ENCODE assay signal across 19 mouse cellular contexts in genomic region chr11:101618596-101618995, GRCm38 (mm10). TPM values are rescaled to one million over a fixed set of nuclear protein-coding genes. Genes with fewer than 3 reads are reported as not detected.
A peak's percentile ranks its signal among the peaks of the same experiment; 100 is the strongest.
DNase-seq lines count a peak whose midpoint lies in the region; ATAC-seq lines count a peak whose summit lies in the region.
"Had no signal": no experiment of that assay in that cellular context is flagged by ENCODE, and none has a peak within 500 bp of the region (broad histone marks: within the 10 kb centered on the region; RNA-seq: fewer than 3 reads in every experiment).

No protein-coding gene starts in this region.

- no peak overlapping the region for H3K9ac ChIP-seq in midbrain, embryonic 13.5 days (replicated peaks)
- H3K9ac ChIP-seq in midbrain, embryonic 14.5 days (replicated peaks; ENCODE audit: low read length) = no peak overlapping the region
- H3K9ac ChIP-seq: kidney, embryonic 15.5 days had no signal

- peak overlapping the region; percentile 85 for H3K27ac ChIP-seq in midbrain, embryonic 10.5 days (replicated peaks)
- H3K27ac ChIP-seq in midbrain, embryonic 13.5 days = no peak overlapping the region
- H3K27ac ChIP-seq in midbrain, embryonic 14.5 days (replicated peaks; ENCODE audit: low read depth, low read length) = peak overlapping the region; percentile 49; the same call in 1 of the 2 replicates
- H3K27ac ChIP-seq: kidney, embryonic 15.5 days; left cerebral cortex, adult 2 months had no signal

- ATAC-seq in midbrain, embryonic 13.5 days = no peak
- ATAC-seq in midbrain, embryonic 14.5 days (ENCODE audit: low FRiP score, low TSS enrichment) = no peak

- no peaks in the 10 kb centered on the region for H3K27me3 ChIP-seq in midbrain, embryonic 10.5 days (ENCODE audit: low read depth, poor library complexity, severe bottlenecking)
- no peaks in the 10 kb centered on the region for H3K27me3 ChIP-seq in midbrain, embryonic 13.5 days
- H3K27me3 ChIP-seq in midbrain, embryonic 14.5 days (ENCODE audit: control insufficient read depth, insufficient read depth, low read length) = no peaks in the 10 kb centered on the region
- H3K27me3 ChIP-seq: kidney, embryonic 15.5 days had no signal

- DNase-seq in adrenal gland, adult 8-10 months = peak; percentile 37
- no peak for DNase-seq in adrenal gland, postnatal 25 days
- DNase-seq in midbrain, embryonic 10.5 days (ENCODE audit: low spot score) = no peak
- peak; percentile 39 for DNase-seq in fat pad, adult 2 months (ENCODE audit: extremely low read depth, low read depth, low spot score)
- DNase-seq in midbrain, embryonic 14.5 days = no peak
- no peak for DNase-seq in layer of hippocampus, postnatal 10 days (ENCODE audit: low spot score in 2 of 2)
- no peak for DNase-seq in layer of hippocampus, adult 9-10 months (ENCODE audit: low spot score)
- DNase-seq: cerebellum, postnatal 14 days; right cerebral cortex, postnatal 14 days had no signal

- peak overlapping the region; percentile 43 for H3K4me3 ChIP-seq in midbrain, embryonic 10.5 days
- H3K4me3 ChIP-seq in midbrain, embryonic 13.5 days (replicated peaks) = no peak overlapping the region
- no peak overlapping the region for H3K4me3 ChIP-seq in midbrain, embryonic 14.5 days (replicated peaks; ENCODE audit: low read depth, low read length)
- H3K4me3 ChIP-seq: kidney, embryonic 15.5 days; left cerebral cortex, adult 2 months; myocyte had no signal

- H3K4me2 ChIP-seq in midbrain, embryonic 13.5 days (replicated peaks) = no peak overlapping the region
- H3K4me2 ChIP-seq in midbrain, embryonic 14.5 days (ENCODE audit: low read length) = no peak overlapping the region; the same call in 1 of the 2 replicates

- H3K4me1 ChIP-seq in midbrain, embryonic 10.5 days = peaks cover 38% of the 10 kb centered on the region
- H3K4me1 ChIP-seq in midbrain, embryonic 13.5 days (replicated peaks) = peaks cover 32% of the 10 kb centered on the region
- H3K4me1 ChIP-seq in midbrain, embryonic 14.5 days (ENCODE audit: control insufficient read depth, insufficient read depth, low read length) = peaks cover 15% of the 10 kb centered on the region

- H3K36me3 ChIP-seq in midbrain, embryonic 10.5 days = no peaks in the 10 kb centered on the region
- no peaks in the 10 kb centered on the region for H3K36me3 ChIP-seq in midbrain, embryonic 13.5 days
- no peaks in the 10 kb centered on the region for H3K36me3 ChIP-seq in midbrain, embryonic 14.5 days (ENCODE audit: control insufficient read depth, insufficient read depth, low read length)
- H3K36me3 ChIP-seq: kidney, embryonic 15.5 days had no signal

- H3K9me3 ChIP-seq in midbrain, embryonic 10.5 days (replicated peaks) = no peaks in the 10 kb centered on the region
- H3K9me3 ChIP-seq in midbrain, embryonic 13.5 days = no peaks in the 10 kb centered on the region
- no peaks in the 10 kb centered on the region for H3K9me3 ChIP-seq in midbrain, embryonic 14.5 days (ENCODE audit: control insufficient read depth, low read length)
- H3K9me3 ChIP-seq: kidney, embryonic 15.5 days had no signal

- WGBS in midbrain, embryonic 10.5 days = 83% methylated on average over 3 of the region's 3 CpGs
- WGBS in midbrain, embryonic 13.5 days = 75% methylated on average over 3 of the region's 3 CpGs
- 76% methylated on average over 3 of the region's 3 CpGs for WGBS in midbrain, embryonic 14.5 days

RNA-seq across cellular contexts. Expression of gene Rdm1, which starts 8.4 kb away (rescaled TPM):
- total RNA-seq in adrenal gland, adult 8-10 months (2022) = 10 to 100 TPM; 30.5 to 45.6 (median 33.6) TPM
- total RNA-seq in adrenal gland, postnatal 25 days (2021) = 29.9 and 37.3 TPM in 2 replicates
- polyA plus RNA-seq in midbrain, embryonic 10.5 days (2016; fragmentation: Nextera tagmentation; extraction: Ambion mirVana) = 35.2 and 39.2 TPM in 2 replicates
- polyA plus RNA-seq in midbrain, embryonic 13.5 days (2015; fragmentation: Nextera tagmentation; extraction: Ambion mirVana) = 21.7 and 24.8 TPM in 2 replicates
- 13.2 and 14.0 TPM in 2 replicates for polyA plus RNA-seq in midbrain, embryonic 14.5 days (2014; fragmentation: Nextera tagmentation; extraction: Ambion mirVana)
- 1 to 10 TPM; 4.2 to 7.7 TPM for total RNA-seq in layer of hippocampus, postnatal 10 days (2021)

RNA-seq across cellular contexts. Expression of gene Gm11634, which starts 19.5 kb away (rescaled TPM):
- not detected for total RNA-seq in adrenal gland, adult 8-10 months (2022)
- total RNA-seq in adrenal gland, postnatal 25 days (2021) = not detected in 2 replicates
- polyA plus RNA-seq in midbrain, embryonic 10.5 days (2016; fragmentation: Nextera tagmentation; extraction: Ambion mirVana) = 0.22 TPM in 1 of 2 replicates, not detected in the other
- not detected in 2 replicates for polyA plus RNA-seq in midbrain, embryonic 13.5 days (2015; fragmentation: Nextera tagmentation; extraction: Ambion mirVana)
- polyA plus RNA-seq in midbrain, embryonic 14.5 days (2014; fragmentation: Nextera tagmentation; extraction: Ambion mirVana) = not detected in 2 replicates
- total RNA-seq in layer of hippocampus, postnatal 10 days (2021) = not detected
- total RNA-seq: granulocyte monocyte progenitor cell, adult 5-6 weeks; hindbrain, postnatal 0 days; layer of hippocampus, adult 18-20 months; left cerebral cortex, adult 2 months had no signal
- polyA plus RNA-seq: heart, embryonic 16.5 days; hindbrain, postnatal 0 days; kidney, embryonic 15.5 days; limb, embryonic 14.5 days; myocyte; urinary bladder, adult 2 months had no signal

RNA-seq across cellular contexts. Expression of gene Tmem106a, which starts 36.6 kb away (rescaled TPM):
- total RNA-seq in adrenal gland, adult 8-10 months (2022) = 10 to 100 TPM; 12.6 to 23.8 (median 18.7) TPM
- 11.4 and 14.1 TPM in 2 replicates for total RNA-seq in adrenal gland, postnatal 25 days (2021)
- 2.0 and 3.9 TPM in 2 replicates for polyA plus RNA-seq in midbrain, embryonic 10.5 days (2016; fragmentation: Nextera tagmentation; extraction: Ambion mirVana)
- 2.1 and 2.7 TPM in 2 replicates for polyA plus RNA-seq in midbrain, embryonic 13.5 days (2015; fragmentation: Nextera tagmentation; extraction: Ambion mirVana)
- 1.2 and 3.5 TPM in 2 replicates for polyA plus RNA-seq in midbrain, embryonic 14.5 days (2014; fragmentation: Nextera tagmentation; extraction: Ambion mirVana)
- 1 to 10 TPM; 2.7 to 3.6 TPM for total RNA-seq in layer of hippocampus, postnatal 10 days (2021)

RNA-seq across cellular contexts. Expression of gene Arl4d, which starts 46.7 kb away (rescaled TPM):
- total RNA-seq in adrenal gland, adult 8-10 months (2022) = 10 to 100 TPM; 12.5 to 22.1 (median 16.4) TPM
- 5.9 and 8.9 TPM in 2 replicates for total RNA-seq in adrenal gland, postnatal 25 days (2021)
- 4.3 and 4.4 TPM in 2 replicates for polyA plus RNA-seq in midbrain, embryonic 10.5 days (2016; fragmentation: Nextera tagmentation; extraction: Ambion mirVana)
- 5.1 and 8.4 TPM in 2 replicates for polyA plus RNA-seq in midbrain, embryonic 13.5 days (2015; fragmentation: Nextera tagmentation; extraction: Ambion mirVana)
- polyA plus RNA-seq in midbrain, embryonic 14.5 days (2014; fragmentation: Nextera tagmentation; extraction: Ambion mirVana) = 3.9 and 4.5 TPM in 2 replicates
- total RNA-seq in layer of hippocampus, postnatal 10 days (2021) = 10 to 100 TPM; 12.1 to 13.3 TPM

Comparison
In these comparisons a context has a peak if more than half of its experiments do, and no peak if none do; other contexts are left out.
1. DNase-seq: peak in adrenal gland, adult 8-10 months (single experiment) and fat pad, adult 2 months (single experiment); none in adrenal gland, postnatal 25 days (single experiment), midbrain, embryonic 10.5 days (single experiment), midbrain, embryonic 14.5 days (single experiment), layer of hippocampus, postnatal 10 days (0 of 2) and layer of hippocampus, adult 9-10 months (single experiment).